Mouse (Mus musculus) intestine, postnatal 0 days (tissue): ENCODE measurements around the gene Fbxo24. TPM values are rescaled to one million over a fixed set of nuclear protein-coding genes. Genes with fewer than 3 reads are reported as not detected.

Experiments used
- ATAC-seq: fragments of 200-750 bp; cut with Nextera tagmentation; 2 replicates; pipeline ENCODE4 v1.8.0; 2017; ENCODE audit warnings: mild to moderate bottlenecking, moderate TSS enrichment, moderate library complexity
- H3K27ac ChIP-seq: fragments of 300-500 bp; sonication (generic); 2 replicates; pipeline ENCODE4 v1.5.1; 2014; ENCODE audit warnings: mild to moderate bottlenecking, low read depth, low read length, moderate library complexity
- H3K27me3 ChIP-seq: fragments of 300-500 bp; sonication (generic); replicated peaks from 2 replicates; pipeline ENCODE4 v1.6.1; 2014; ENCODE audit warnings: low read length, mixed read lengths; ENCODE audit not compliant: control insufficient read depth, insufficient read depth
- H3K36me3 ChIP-seq: fragments of 300-500 bp; sonication (generic); 2 replicates; pipeline ENCODE4 v1.6.1; 2014; ENCODE audit warnings: mild to moderate bottlenecking, moderate library complexity; ENCODE audit not compliant: control insufficient read depth, insufficient read depth
- H3K4me1 ChIP-seq: fragments of 300-500 bp; sonication (generic); replicated peaks from 2 replicates; pipeline ENCODE4 v1.6.1; 2014; ENCODE audit warnings: antibody characterized with exemption, low read length, mixed read lengths; ENCODE audit not compliant: control insufficient read depth, insufficient read depth
- H3K4me2 ChIP-seq: fragments of 300-500 bp; sonication (generic); replicated peaks from 2 replicates; pipeline ENCODE4 v1.6.1; 2014; ENCODE audit warnings: low read depth, mild to moderate bottlenecking, moderate library complexity
- H3K4me3 ChIP-seq: fragments of 300-500 bp; sonication (generic); 2 replicates; pipeline ENCODE4 v1.5.1; 2014; ENCODE audit warnings: low read depth, low read length
- H3K9ac ChIP-seq: fragments of 300-500 bp; sonication (generic); 2 replicates; pipeline ENCODE4 v1.6.1; 2014; ENCODE audit warnings: mild to moderate bottlenecking, low read depth, low read length
- H3K9me3 ChIP-seq: fragments of 300-500 bp; sonication (generic); 2 replicates; pipeline ENCODE4 v1.6.1; 2016; ENCODE audit warnings: mixed run types; ENCODE audit not compliant: control insufficient read depth
- CTCF ChIP-seq: sonication (generic); IDR thresholded peaks from 2 replicates; pipeline ENCODE4 v1.5.1; 2016; ENCODE audit warnings: low read depth, mild to moderate bottlenecking, control low read depth, antibody characterized with exemption, moderate library complexity
- WGBS: fragments of 180-500 bp; shearing (Covaris S2); extraction: QIAGEN DNeasy Blood & Tissue Kit; methylation state at CpG from one replicate; pipeline ENCODE4 v1.1.7; 2014; 5-methylcytosine and 5-hydroxymethylcytosine counted together
- polyA plus RNA-seq: library from polyadenylated mRNA; unstranded; fragments of >200 nt; fragmentation: Nextera tagmentation; extraction: Ambion mirVana; gene quantifications from 2 replicates; pipeline ENCODE4 v1.2.1, GENCODE M21; 2015

Fbxo24 gene
- polyA plus RNA-seq, 1 experiment from 2014 or later, result 0.16 TPM

DNA sequence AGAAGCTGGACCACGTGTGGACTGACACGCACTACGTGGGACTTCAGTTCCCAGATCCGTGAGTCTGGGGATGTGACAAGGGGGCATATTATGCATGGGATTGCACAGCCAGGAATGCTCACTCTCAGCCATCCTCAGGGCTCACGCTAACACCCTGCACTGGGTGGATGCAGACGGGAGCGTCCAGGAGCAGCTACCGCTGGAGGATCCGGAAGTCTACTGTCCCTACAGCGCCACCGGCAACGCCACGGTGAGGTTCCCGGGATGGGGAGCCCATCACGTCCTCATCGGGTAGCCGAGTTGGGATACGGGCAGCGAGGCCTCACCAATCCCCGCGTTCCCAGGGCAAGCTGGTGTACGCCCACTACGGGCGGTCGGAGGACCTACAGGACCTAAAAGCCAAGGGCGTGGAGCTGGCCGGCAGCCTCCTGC is 54.3 kb downstream of the Fbxo24 start:
- 6% methylated on average over 27 of the region's 27 CpGs for WGBS
- ATAC-seq, result 0 out of 2 replicates have a peak, but pooled peaks have one; percentile 14
- no peak overlapping the region for H3K9ac ChIP-seq

DNA sequence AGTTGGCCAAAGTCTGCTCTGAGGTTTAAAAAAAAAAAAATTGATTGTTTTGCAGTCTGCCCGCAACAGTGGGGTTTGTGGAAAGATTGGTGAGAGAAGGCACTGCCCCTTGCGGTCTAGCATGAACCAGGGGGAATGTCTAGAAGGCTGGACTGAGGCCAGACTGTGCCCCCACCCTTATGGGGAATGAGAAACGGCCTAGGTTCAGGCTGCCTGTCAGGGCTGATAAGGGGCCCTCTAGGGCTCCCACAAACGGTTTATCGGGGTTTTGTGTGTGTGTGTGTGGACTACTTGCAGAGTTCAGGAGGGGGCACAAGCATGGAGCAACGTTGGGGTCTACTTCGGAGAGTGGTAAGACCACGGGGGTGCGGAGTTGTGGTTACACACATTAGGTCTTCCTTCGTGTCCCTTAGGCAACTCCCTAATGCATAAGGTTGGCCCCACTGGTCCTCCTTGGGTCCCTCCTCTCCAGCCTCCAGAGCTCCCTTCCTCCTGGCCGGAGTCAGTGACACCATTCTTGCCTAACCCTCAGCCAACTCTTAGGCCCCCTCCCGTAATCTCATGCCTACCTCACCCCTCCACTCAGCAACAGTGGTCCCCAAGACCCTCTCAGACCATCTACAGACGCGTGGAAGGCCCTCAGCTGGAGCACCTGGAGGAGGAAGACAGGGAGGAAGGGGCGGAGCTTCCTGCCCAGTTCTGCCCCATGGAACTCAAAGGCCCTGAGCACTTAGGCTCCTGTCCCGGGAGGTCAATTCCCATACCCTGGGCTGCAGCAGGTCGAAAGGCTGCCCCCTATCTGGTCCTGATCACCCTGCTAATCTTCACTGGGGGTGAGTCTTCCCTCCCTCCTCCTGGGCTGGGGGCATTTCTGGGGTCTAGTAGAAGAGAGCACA is 57.9 kb downstream of the Fbxo24 start:
- Histone ChIP-seq H3K4me1 (no peaks in the 10 kb centered on the region), H3K4me2 (no peak overlapping the region), H3K36me3 (no peaks in the 10 kb centered on the region), H3K27ac (no peak overlapping the region), H3K9me3 (no peaks in the 10 kb centered on the region), H3K27me3 (peaks cover 10% of the 10 kb centered on the region), H3K9ac (no peak overlapping the region), H3K4me3 (no peak overlapping the region)
- no peak for TF ChIP-seq CTCF
- no peak for ATAC-seq
- 74% methylated on average over 17 of the region's 17 CpGs for WGBS

More for the DNA sequence above, 54.3 kb downstream of the Fbxo24 start:
- peak; percentile 54 for TF ChIP-seq CTCF
- Histone ChIP-seq H3K4me2 (peak overlapping the region; percentile 44), H3K4me1 (no peaks in the 10 kb centered on the region), H3K4me3 (peak overlapping the region; percentile 4; the same call in 1 of the 2 replicates), H3K9me3 (no peaks in the 10 kb centered on the region), H3K27ac (no peak overlapping the region), H3K27me3 (peaks cover 10% of the 10 kb centered on the region), H3K36me3 (no peaks in the 10 kb centered on the region)

- H3K4me3 ChIP-seq, result no peak overlapping the region
- peaks cover 9% of the 10 kb centered on the region for H3K27me3 ChIP-seq
- no peaks in the 10 kb centered on the region for H3K4me1 ChIP-seq
- WGBS, result 51% methylated on average over 7 of the region's 7 CpGs
- no peak overlapping the region for H3K4me2 ChIP-seq
- no peak for ATAC-seq
- no peak overlapping the region for H3K27ac ChIP-seq
- no peaks in the 10 kb centered on the region for H3K36me3 ChIP-seq
- TF ChIP-seq CTCF, result no peak
- no peaks in the 10 kb centered on the region for H3K9me3 ChIP-seq
- no peak overlapping the region for H3K9ac ChIP-seq
Observed at GRCm38 (mm10) chr5:137570181-137570580, 58.6 kb downstream of the Fbxo24 start.

- no peak within 1 kb of the TSS for H3K27ac ChIP-seq
- H3K4me2 ChIP-seq, result 0 out of 2 replicates have a peak within 1 kb of the TSS, but pooled peaks have one; percentile 24
- no peak for TF ChIP-seq CTCF
- H3K9ac ChIP-seq, result no peak within 1 kb of the TSS
- no peaks in the 10 kb centered on the region for H3K9me3 ChIP-seq
- WGBS, result 19% methylated on average over 9 of the region's 9 CpGs
- peak; percentile 80 for ATAC-seq
- no peaks in the 10 kb centered on the region for H3K4me1 ChIP-seq
- H3K27me3 ChIP-seq, result peaks cover 4% of the 10 kb centered on the region
- no peak within 1 kb of the TSS for H3K4me3 ChIP-seq
- no peaks in the 10 kb centered on the region for H3K36me3 ChIP-seq
Observed at GRCm38 (mm10) chr5:137569665-137570064, 59.1 kb downstream of the Fbxo24 start, which contains the start of gene Tfr2. Gene Tfr2 (plus strand): TSS chr5:137569840.

- TF ChIP-seq CTCF, result no peak
- H3K27ac ChIP-seq, result no peak overlapping the region
- no peak overlapping the region for H3K4me2 ChIP-seq
- no peaks in the 10 kb centered on the region for H3K36me3 ChIP-seq
- no peak overlapping the region for H3K9ac ChIP-seq
- H3K9me3 ChIP-seq, result no peaks in the 10 kb centered on the region
- no peak for ATAC-seq
- no peaks in the 10 kb centered on the region for H3K27me3 ChIP-seq
- WGBS, result 74% methylated on average over 12 of the region's 12 CpGs
- no peaks in the 10 kb centered on the region for H3K4me1 ChIP-seq
- no peak overlapping the region for H3K4me3 ChIP-seq
Observed at GRCm38 (mm10) chr5:137569031-137569430, 59.8 kb downstream of the Fbxo24 start.

DNA sequence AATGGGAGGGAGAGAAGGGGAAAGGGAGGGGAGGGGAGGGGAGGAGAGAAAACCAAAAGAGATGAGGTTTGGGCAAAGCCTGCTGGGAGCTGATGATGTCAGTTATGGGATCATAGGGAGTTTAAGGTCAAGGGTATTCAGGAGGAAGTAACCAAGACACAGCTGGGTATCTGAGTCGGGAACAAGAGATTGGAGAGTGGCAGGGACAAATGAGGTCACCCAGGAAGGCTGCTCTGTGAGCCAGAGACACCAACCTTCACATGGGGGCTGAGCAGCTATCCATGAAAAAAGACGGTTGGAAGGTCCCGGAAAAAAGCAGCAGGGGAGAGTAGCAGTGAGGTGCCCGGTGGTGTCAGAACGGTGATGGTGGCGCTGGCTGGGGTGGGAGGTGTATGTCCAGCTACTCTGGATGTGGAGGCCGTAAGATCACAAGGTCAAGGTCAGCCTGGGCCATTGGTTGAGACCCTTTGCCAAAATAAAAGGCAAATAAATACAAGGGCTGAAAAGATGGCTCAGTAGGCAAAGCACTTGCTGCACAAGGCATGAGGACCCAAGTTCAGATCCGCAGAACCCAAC is 60.5 kb downstream of the Fbxo24 start:
- Histone ChIP-seq H3K4me3 (no peak overlapping the region), H3K9me3 (no peaks in the 10 kb centered on the region), H3K36me3 (no peaks in the 10 kb centered on the region), H3K27ac (no peak overlapping the region), H3K9ac (no peak overlapping the region), H3K27me3 (no peaks in the 10 kb centered on the region), H3K4me2 (no peak overlapping the region), H3K4me1 (no peaks in the 10 kb centered on the region)
- no peak for TF ChIP-seq CTCF
- WGBS, result 83% methylated on average over 8 of the region's 8 CpGs
- no peak for ATAC-seq
